Mouse (Mus musculus): ENCODE data around the gene Cela3b. TPM values are rescaled to one million over a fixed set of nuclear protein-coding genes. Genes with fewer than 3 reads are reported as not detected.
A peak's percentile ranks its signal among the peaks of the same experiment; 100 is the strongest.

Gene Cela3b
- total and polyA plus RNA-seq, 3 experiments: not detected

DNA sequence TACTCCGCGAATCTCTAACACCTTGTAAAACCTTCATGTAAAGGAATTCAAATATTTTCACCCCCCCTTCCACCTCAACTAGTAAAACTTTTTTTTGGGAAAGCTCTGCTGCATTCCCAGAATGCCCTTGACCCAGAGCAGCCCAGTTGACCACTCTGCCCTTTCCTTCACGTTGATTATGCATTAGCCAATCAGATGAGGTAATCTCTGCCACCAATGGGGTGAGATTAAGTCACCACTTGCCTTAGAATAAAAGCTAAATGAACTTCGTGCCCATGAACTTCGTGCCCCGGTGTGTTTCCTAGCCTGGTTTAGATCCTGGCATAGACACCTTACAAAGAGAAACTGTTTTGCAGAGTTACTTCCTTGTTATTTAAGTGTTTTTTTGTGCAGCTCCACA is 41.4 kb downstream of the Cela3b start:
- H3K36me3 ChIP-seq (ENCODE audit: control insufficient read depth, insufficient read depth, low read length): no peaks in the 10 kb centered on the region
- intact Hi-C loops (cut with DNase I): no loop called here
- peak overlapping the region; percentile 73 for H3K4me3 ChIP-seq
- H3K79me2 ChIP-seq (replicated peaks; ENCODE audit: control insufficient read depth, insufficient read depth, low read length): no peaks in the 10 kb centered on the region
- peaks cover 5% of the 10 kb centered on the region for H3K4me1 ChIP-seq (ENCODE audit: control insufficient read depth, insufficient read depth, low read length)
- H3K9ac ChIP-seq (ENCODE audit: low read depth, low read length): peak overlapping the region; percentile 37; the same call in 1 of the 2 replicates
- H3K27me3 ChIP-seq (ENCODE audit: control insufficient read depth, insufficient read depth, low read length): no peaks in the 10 kb centered on the region
- DNase-seq: no peak
- WGBS: 24% methylated on average over 6 of the region's 6 CpGs
- no peak for TF ChIP-seq POLR2A (IDR thresholded peaks at IDR 0.05; ENCODE audit: insufficient read depth, low read depth, low read length)
- no peak for TF ChIP-seq CTCF (IDR thresholded peaks at IDR 0.05)
- no peak for TF ChIP-seq EP300 (IDR thresholded peaks at IDR 0.05; ENCODE audit: insufficient read depth, low read depth, low read length)
- H3K27ac ChIP-seq: peak overlapping the region; percentile 96

GRCm38 (mm10) chr4:137388059-137388794 is 42.1 kb downstream of the Cela3b start:
- WGBS: under 1% methylated on average over 46 of the region's 46 CpGs
- peak overlapping the region; percentile 92 for H3K9ac ChIP-seq (ENCODE audit: low read depth, low read length)

DNA sequence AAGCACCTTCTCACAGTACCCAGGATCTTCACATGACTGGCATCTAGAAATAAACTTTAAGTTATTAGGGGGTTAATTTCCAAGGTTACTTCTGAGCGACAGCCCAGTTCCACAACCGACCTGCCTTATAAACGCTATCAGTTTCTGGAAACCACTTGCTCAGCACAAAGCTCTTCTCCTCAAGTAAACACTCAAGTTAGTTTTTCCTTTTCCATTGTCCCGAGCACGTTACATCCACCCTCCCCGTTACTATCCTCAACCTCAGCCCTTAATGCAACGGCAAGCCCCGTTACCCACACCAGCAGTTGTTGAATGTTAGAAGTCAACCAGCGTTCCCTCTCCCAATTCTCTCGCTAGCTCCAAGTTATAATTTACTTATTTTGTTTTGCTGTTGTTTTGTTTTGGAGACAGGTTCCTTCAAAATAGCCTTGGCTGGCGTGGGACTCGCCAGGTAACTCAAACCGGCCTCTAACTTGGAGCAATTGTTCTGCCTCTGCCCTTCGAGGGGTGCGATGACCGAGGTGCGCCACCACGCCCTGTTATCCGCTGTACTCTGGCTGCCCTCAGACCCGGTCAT is 42.8 kb downstream of the Cela3b start:
- WGBS: under 1% methylated on average over 20 of the region's 20 CpGs
- no peaks in the 10 kb centered on the region for H3K27me3 ChIP-seq (ENCODE audit: control insufficient read depth, insufficient read depth, low read length)
- intact Hi-C loops (cut with DNase I): no loop called here

More at GRCm38 (mm10) chr4:137388059-137388794, 42.1 kb downstream of the Cela3b start:
- DNase-seq: peak; percentile 91 to 93
- Histone ChIP-seq H3K4me1 (ENCODE audit: control insufficient read depth, insufficient read depth, low read length) (peaks cover 5% of the 10 kb centered on the region), H3K36me3 (ENCODE audit: control insufficient read depth, insufficient read depth, low read length) (no peaks in the 10 kb centered on the region), H3K4me3 (peak overlapping the region; percentile 73), H3K27ac (peak overlapping the region; percentile 96), H3K79me2 (replicated peaks; ENCODE audit: control insufficient read depth, insufficient read depth, low read length) (no peaks in the 10 kb centered on the region), H3K27me3 (ENCODE audit: control insufficient read depth, insufficient read depth, low read length) (no peaks in the 10 kb centered on the region)
- intact Hi-C loops (cut with DNase I): no loop called here
- TF ChIP-seq POLR2A (IDR thresholded peaks at IDR 0.05; ENCODE audit: insufficient read depth, low read depth, low read length): peak; percentile 87
- TF ChIP-seq EP300 (IDR thresholded peaks at IDR 0.05; ENCODE audit: insufficient read depth, low read depth, low read length): peak; percentile 85; the same call in 1 of the 2 replicates
- TF ChIP-seq CTCF (IDR thresholded peaks at IDR 0.05): no peak

DNA sequence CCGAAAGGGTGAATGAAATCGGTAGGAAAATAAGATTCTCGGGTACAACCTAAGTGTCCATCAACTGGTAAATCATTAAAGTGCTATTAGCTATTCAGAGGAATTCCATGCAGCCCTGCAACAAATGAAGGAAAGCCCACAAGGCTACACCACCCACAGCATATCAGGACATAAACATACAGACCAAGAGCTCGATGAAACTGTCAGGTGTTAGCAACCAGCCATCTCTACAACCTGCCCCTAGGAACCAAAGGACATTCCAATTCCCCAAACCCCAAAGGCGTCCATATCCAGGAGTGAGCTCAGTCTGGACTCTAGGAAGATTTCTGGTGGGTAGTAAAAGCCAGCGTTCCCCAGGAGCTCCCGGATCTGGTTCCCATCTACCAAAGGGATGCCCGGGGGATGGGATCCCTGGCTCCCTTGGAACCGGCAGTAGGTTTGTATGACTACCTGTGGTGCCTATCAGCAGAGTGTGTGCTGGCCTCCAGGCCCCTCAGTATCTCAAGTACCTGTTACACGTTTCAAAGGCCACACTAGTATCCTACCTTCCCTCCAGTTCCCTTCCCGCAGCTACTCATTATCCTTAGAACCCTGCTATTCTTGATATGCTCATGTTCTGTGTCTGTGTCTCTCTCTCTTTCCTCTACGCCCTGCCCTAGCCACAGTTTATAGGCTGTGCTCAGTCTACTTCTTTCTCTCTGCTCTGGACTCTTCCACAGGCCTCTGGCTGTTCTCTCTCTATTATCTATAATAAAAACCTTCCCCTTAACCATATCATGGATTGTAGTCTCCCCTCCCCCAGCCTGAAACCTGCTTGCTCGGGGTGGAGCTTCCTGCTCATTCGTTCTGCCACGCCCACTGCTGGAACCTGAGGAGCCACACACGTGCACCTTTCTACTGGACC is 49.4 kb downstream of the Cela3b start:
- Histone ChIP-seq H3K79me2 (replicated peaks; ENCODE audit: control insufficient read depth, insufficient read depth, low read length) (no peaks in the 10 kb centered on the region), H3K4me3 (no peak overlapping the region), H3K27me3 (ENCODE audit: control insufficient read depth, insufficient read depth, low read length) (no peaks in the 10 kb centered on the region), H3K4me1 (ENCODE audit: control insufficient read depth, insufficient read depth, low read length) (no peaks in the 10 kb centered on the region; the same call in 1 of the 2 replicates), H3K27ac (no peak overlapping the region), H3K9ac (ENCODE audit: low read depth, low read length) (no peak overlapping the region), H3K36me3 (ENCODE audit: control insufficient read depth, insufficient read depth, low read length) (no peaks in the 10 kb centered on the region)
- DNase-seq: no peak
- TF ChIP-seq EP300 (IDR thresholded peaks at IDR 0.05; ENCODE audit: insufficient read depth, low read depth, low read length) (no peak), CTCF (IDR thresholded peaks at IDR 0.05) (no peak), POLR2A (IDR thresholded peaks at IDR 0.05; ENCODE audit: insufficient read depth, low read depth, low read length) (no peak)
- WGBS: 45% methylated on average over 16 of the region's 16 CpGs
- intact Hi-C loops (cut with DNase I): no loop called here

More for the DNA sequence above, 42.8 kb downstream of the Cela3b start:
- H3K4me1 ChIP-seq (ENCODE audit: control insufficient read depth, insufficient read depth, low read length): peaks cover 5% of the 10 kb centered on the region
- H3K4me3 ChIP-seq: peak overlapping the region; percentile 73
- H3K79me2 ChIP-seq (replicated peaks; ENCODE audit: control insufficient read depth, insufficient read depth, low read length): no peaks in the 10 kb centered on the region
- peak overlapping the region; percentile 92 for H3K9ac ChIP-seq (ENCODE audit: low read depth, low read length)
- TF ChIP-seq EP300 (IDR thresholded peaks at IDR 0.05; ENCODE audit: insufficient read depth, low read depth, low read length) (no peak), POLR2A (IDR thresholded peaks at IDR 0.05; ENCODE audit: insufficient read depth, low read depth, low read length) (no peak), CTCF (IDR thresholded peaks at IDR 0.05) (no peak)
- no peaks in the 10 kb centered on the region for H3K36me3 ChIP-seq (ENCODE audit: control insufficient read depth, insufficient read depth, low read length)
- no peak for DNase-seq
- peak overlapping the region; percentile 96 for H3K27ac ChIP-seq

GRCm38 (mm10) chr4:137379713-137380255 is 50.6 kb downstream of the Cela3b start:
- H3K9ac ChIP-seq (ENCODE audit: low read depth, low read length): no peak overlapping the region
- no peaks in the 10 kb centered on the region for H3K27me3 ChIP-seq (ENCODE audit: control insufficient read depth, insufficient read depth, low read length)
- no peak for DNase-seq
- H3K4me3 ChIP-seq: no peak overlapping the region
- no peaks in the 10 kb centered on the region for H3K79me2 ChIP-seq (replicated peaks; ENCODE audit: control insufficient read depth, insufficient read depth, low read length)
- WGBS: 90% methylated on average over 10 of the region's 10 CpGs
- no peak for TF ChIP-seq EP300 (IDR thresholded peaks at IDR 0.05; ENCODE audit: insufficient read depth, low read depth, low read length)
- H3K27ac ChIP-seq: no peak overlapping the region
- peaks cover 4% of the 10 kb centered on the region; the same call in 1 of the 2 replicates for H3K4me1 ChIP-seq (ENCODE audit: control insufficient read depth, insufficient read depth, low read length)
- H3K36me3 ChIP-seq (ENCODE audit: control insufficient read depth, insufficient read depth, low read length): no peaks in the 10 kb centered on the region
- intact Hi-C loops (cut with DNase I): no loop called here

All from heart, adult 2 months (tissue).